Mouse (Mus musculus): ENCODE results near the gene Fbxo34.
A peak's percentile ranks its signal among the peaks of the same experiment; 100 is the strongest.

The Fbxo34 gene

GRCm38 (mm10) chr14:47473891-47474290, 23.7 kb downstream of the Fbxo34 start:
- no peak for DNase-seq

- DNase-seq, result peak in 1 of 2 experiments; percentile 32
Observed at GRCm38 (mm10) chr14:47474571-47475254, 24.5 kb downstream of the Fbxo34 start.

- DNase-seq, result no peak
Observed at GRCm38 (mm10) chr14:47476266-47476665, 26.0 kb downstream of the Fbxo34 start.

- no peak for DNase-seq
Observed at GRCm38 (mm10) chr14:47477711-47478110, 27.5 kb downstream of the Fbxo34 start.

- DNase-seq, result no peak
Observed at GRCm38 (mm10) chr14:47482200-47482599, 32.0 kb downstream of the Fbxo34 start.

- DNase-seq, result no peak
Observed at GRCm38 (mm10) chr14:47483099-47483498, 32.9 kb downstream of the Fbxo34 start.

- no peak for DNase-seq
Observed at GRCm38 (mm10) chr14:47488732-47489131, 38.5 kb downstream of the Fbxo34 start.

- DNase-seq, result no peak
Observed at GRCm38 (mm10) chr14:47489310-47490097, 39.3 kb downstream of the Fbxo34 start.

- DNase-seq, result no peak
Observed at GRCm38 (mm10) chr14:47490732-47491131, 40.5 kb downstream of the Fbxo34 start.

- no peak for DNase-seq
Observed at GRCm38 (mm10) chr14:47493592-47494361, 43.6 kb downstream of the Fbxo34 start.

GRCm38 (mm10) chr14:47495951-47496350, 45.7 kb downstream of the Fbxo34 start:
- DNase-seq, result no peak

GRCm38 (mm10) chr14:47497166-47497565, 46.9 kb downstream of the Fbxo34 start:
- no peak for DNase-seq

GRCm38 (mm10) chr14:47498632-47499031, 48.4 kb downstream of the Fbxo34 start:
- DNase-seq, result no peak

GRCm38 (mm10) chr14:47504036-47504435, 53.8 kb downstream of the Fbxo34 start:
- DNase-seq, result peak in 1 of 2 experiments; percentile 58

- DNase-seq, result no peak
Observed at GRCm38 (mm10) chr14:47506676-47507075, 56.5 kb downstream of the Fbxo34 start.

- DNase-seq, result no peak
Observed at GRCm38 (mm10) chr14:47508035-47508434, 57.8 kb downstream of the Fbxo34 start.

- no peak for DNase-seq
Observed at GRCm38 (mm10) chr14:47510244-47510643, 60.0 kb downstream of the Fbxo34 start.

- no peak for DNase-seq
Observed at GRCm38 (mm10) chr14:47513606-47514005, 63.4 kb downstream of the Fbxo34 start.

GRCm38 (mm10) chr14:47514816-47515453, 64.7 kb downstream of the Fbxo34 start:
- DNase-seq, result peak; percentile 64 to 73

GRCm38 (mm10) chr14:47515636-47516035, 65.4 kb downstream of the Fbxo34 start:
- no peak for DNase-seq

GRCm38 (mm10) chr14:47516755-47517154, 66.5 kb downstream of the Fbxo34 start:
- DNase-seq, result no peak

GRCm38 (mm10) chr14:47518619-47519018, 68.4 kb downstream of the Fbxo34 start:
- DNase-seq, result peak; percentile 62 to 70
